Mouse (Mus musculus): ENCODE data around the gene Zfp956.

DNA sequence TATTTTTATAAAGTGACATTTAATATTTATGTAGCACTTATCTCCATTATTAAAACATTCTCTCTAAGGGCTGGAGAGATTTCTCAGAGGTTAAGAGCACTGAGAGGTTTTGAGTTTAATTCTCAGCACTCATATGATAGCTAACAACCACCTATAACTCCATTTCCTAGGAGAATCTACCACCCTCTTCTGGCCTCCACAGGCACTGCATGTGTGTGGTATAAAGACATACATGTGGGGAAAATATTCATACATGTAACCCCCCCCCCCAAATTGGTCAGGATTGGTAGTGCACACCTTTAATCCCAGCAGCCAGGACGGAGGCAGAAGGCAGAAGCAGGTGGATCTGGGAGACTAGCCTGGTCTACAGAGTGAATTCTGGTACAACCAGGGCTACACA is 21.4 kb downstream of the Zfp956 start:
- TF ChIP-seq E2F4 (IDR thresholded peaks at IDR 0.05; ENCODE audit: borderline replicate concordance, low read depth, low read length): no peak
- TF ChIP-seq RCOR1 (IDR thresholded peaks at IDR 0.05; ENCODE audit: low read depth, low read length): no peak
- no peak for TF ChIP-seq EP300 (IDR thresholded peaks at IDR 0.05; ENCODE audit: low read depth in 1 of 2, low read length in 2 of 2)
- no peak for TF ChIP-seq USF1 (IDR thresholded peaks at IDR 0.05; ENCODE audit: low read depth, low read length)
- TF ChIP-seq TAL1 (IDR thresholded peaks at IDR 0.05; ENCODE audit: low read length): no peak
- no peak for TF ChIP-seq MAZ (IDR thresholded peaks at IDR 0.05; ENCODE audit: low read depth, low read length)
- TF ChIP-seq CTCF (IDR thresholded peaks at IDR 0.05 in 2 of 3, conservative IDR thresholded peaks at IDR 0.05 in 1 of 3; ENCODE audit: control insufficient read depth in 1 of 3, insufficient read depth in 1 of 3, low read depth in 2 of 3, low read length in 3 of 3, poor library complexity in 1 of 3, severe bottlenecking in 1 of 3): peak; percentile 6 to 59 (median 42); a peak in 4 of 6 replicates
- TF ChIP-seq BHLHE40 (IDR thresholded peaks at IDR 0.05; ENCODE audit: borderline replicate concordance, low read depth, low read length): no peak
- TF ChIP-seq GABPA (IDR thresholded peaks at IDR 0.05; ENCODE audit: low read depth, low read length): no peak
- no peak for TF ChIP-seq POLR2A (IDR thresholded peaks at IDR 0.05; ENCODE audit: control insufficient read depth in 1 of 2, insufficient read depth in 1 of 2, low read depth in 1 of 2, low read length in 2 of 2, poor library complexity in 1 of 2)
- TF ChIP-seq NRF1 (IDR thresholded peaks at IDR 0.05; ENCODE audit: insufficient read depth, low read depth, low read length, poor library complexity, severe bottlenecking): no peak
- no peak for TF ChIP-seq MYC (IDR thresholded peaks at IDR 0.05; ENCODE audit: low read depth, low read length)
- TF ChIP-seq POLR2AphosphoS2 (IDR thresholded peaks at IDR 0.05; ENCODE audit: low read length): no peak
- no peak for TF ChIP-seq UBTF (IDR thresholded peaks at IDR 0.05; ENCODE audit: borderline replicate concordance, insufficient read depth, low read depth, low read length)
